Mouse (Mus musculus): ENCODE data around the gene Rpl3l. TPM values are rescaled to one million over a fixed set of nuclear protein-coding genes. Genes with fewer than 3 reads are reported as not detected.

Rpl3l gene
- polyA plus RNA-seq, 1 experiment from 2014 or later, result 0.20 TPM

GRCm38 (mm10) chr17:24765016-24765905, 37.6 kb downstream of the Rpl3l start:
- no peak overlapping the region for H3K27ac ChIP-seq (ENCODE audit: low read depth, low read length)
- no peak overlapping the region for H3K4me3 ChIP-seq (ENCODE audit: low read depth, low read length)
- H3K36me3 ChIP-seq (ENCODE audit: control insufficient read depth, insufficient read depth, low read length), result no peaks in the 10 kb centered on the region
- no peaks in the 10 kb centered on the region for H3K27me3 ChIP-seq (ENCODE audit: control insufficient read depth, insufficient read depth, low read length)
- H3K4me2 ChIP-seq (ENCODE audit: low read depth, low read length), result no peak overlapping the region
- H3K9ac ChIP-seq (replicated peaks; ENCODE audit: low read depth, low read length), result no peak overlapping the region
- H3K4me1 ChIP-seq (ENCODE audit: control insufficient read depth, insufficient read depth, low read length), result no peaks in the 10 kb centered on the region
- H3K9me3 ChIP-seq (ENCODE audit: control insufficient read depth, low read length), result no peaks in the 10 kb centered on the region
- 60% methylated on average over 22 of the region's 22 CpGs for WGBS
- ATAC-seq (ENCODE audit: low read depth), result no peak

DNA sequence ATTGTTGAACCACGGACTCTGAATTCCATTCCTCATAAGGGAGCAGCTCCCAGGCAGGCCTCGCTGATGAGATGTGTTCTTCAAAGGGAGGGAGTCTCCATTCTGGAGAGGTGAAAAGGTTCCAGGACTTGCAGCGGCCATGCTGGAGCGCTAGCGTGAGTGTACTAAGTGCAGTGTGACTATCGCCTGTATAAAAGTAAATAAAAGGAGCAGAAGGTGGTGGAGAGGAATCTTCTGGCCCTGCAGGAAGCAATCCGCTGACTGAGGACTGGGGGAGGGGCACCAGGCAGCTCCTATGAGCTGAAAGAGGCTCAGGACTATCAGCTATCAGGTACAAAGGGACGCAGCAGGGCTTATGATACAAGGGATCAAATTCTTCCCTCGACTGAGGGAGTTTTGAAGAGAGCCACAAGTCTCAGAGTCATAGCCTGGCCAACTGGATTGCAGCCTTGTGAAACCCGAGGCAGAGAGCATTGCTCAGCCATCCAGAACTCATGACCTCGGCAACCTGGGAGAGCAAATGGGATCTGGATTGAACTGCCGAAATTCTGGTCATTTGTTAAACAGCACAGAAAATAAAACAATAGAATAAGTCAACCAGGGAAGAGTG, 38.8 kb downstream of the Rpl3l start:
- H3K4me2 ChIP-seq (ENCODE audit: low read depth, low read length), result no peak overlapping the region
- H3K9me3 ChIP-seq (ENCODE audit: control insufficient read depth, low read length), result no peaks in the 10 kb centered on the region
- no peaks in the 10 kb centered on the region for H3K27me3 ChIP-seq (ENCODE audit: control insufficient read depth, insufficient read depth, low read length)
- H3K36me3 ChIP-seq (ENCODE audit: control insufficient read depth, insufficient read depth, low read length), result no peaks in the 10 kb centered on the region
- ATAC-seq (ENCODE audit: low read depth), result no peak
- no peak overlapping the region for H3K9ac ChIP-seq (replicated peaks; ENCODE audit: low read depth, low read length)
- H3K4me1 ChIP-seq (ENCODE audit: control insufficient read depth, insufficient read depth, low read length), result no peaks in the 10 kb centered on the region
- H3K4me3 ChIP-seq (ENCODE audit: low read depth, low read length), result no peak overlapping the region
- H3K27ac ChIP-seq (ENCODE audit: low read depth, low read length), result no peak overlapping the region
- 29% methylated on average over 12 of the region's 12 CpGs for WGBS

- no peaks in the 10 kb centered on the region for H3K9me3 ChIP-seq (ENCODE audit: control insufficient read depth, low read length)
- 58% methylated on average over 3 of the region's 3 CpGs for WGBS
- H3K4me2 ChIP-seq (ENCODE audit: low read depth, low read length), result no peak overlapping the region
- no peak for ATAC-seq (ENCODE audit: low read depth)
- no peaks in the 10 kb centered on the region for H3K4me1 ChIP-seq (ENCODE audit: control insufficient read depth, insufficient read depth, low read length)
- no peaks in the 10 kb centered on the region for H3K36me3 ChIP-seq (ENCODE audit: control insufficient read depth, insufficient read depth, low read length)
- H3K4me3 ChIP-seq (ENCODE audit: low read depth, low read length), result no peak overlapping the region
- no peak overlapping the region for H3K9ac ChIP-seq (replicated peaks; ENCODE audit: low read depth, low read length)
- no peaks in the 10 kb centered on the region for H3K27me3 ChIP-seq (ENCODE audit: control insufficient read depth, insufficient read depth, low read length)
- H3K27ac ChIP-seq (ENCODE audit: low read depth, low read length), result no peak overlapping the region
These were observed 41.5 kb downstream of the Rpl3l start for GRCm38 (mm10) chr17:24769146-24769545.

DNA sequence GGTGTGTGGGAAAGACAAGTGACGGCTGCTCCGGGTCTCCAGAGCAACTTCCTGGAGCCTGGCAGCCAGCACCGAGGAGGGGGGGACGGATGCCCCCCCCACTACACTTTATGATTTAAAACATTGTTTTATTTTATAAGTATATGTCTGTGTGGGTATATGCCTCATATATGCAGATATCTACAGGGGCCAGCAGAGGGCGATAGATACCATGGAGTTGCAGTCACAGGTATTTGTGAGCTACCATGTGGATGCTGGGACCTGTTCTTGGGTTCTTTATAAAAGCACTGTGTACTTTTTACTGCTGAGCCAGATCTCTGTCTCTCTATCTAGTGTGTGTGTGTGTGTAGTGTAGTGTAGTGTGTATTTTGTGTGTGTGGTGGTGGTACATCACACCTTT, 45.6 kb downstream of the Rpl3l start:
- no peak overlapping the region for H3K4me2 ChIP-seq (ENCODE audit: low read depth, low read length)
- no peaks in the 10 kb centered on the region for H3K4me1 ChIP-seq (ENCODE audit: control insufficient read depth, insufficient read depth, low read length)
- no peak overlapping the region for H3K9ac ChIP-seq (replicated peaks; ENCODE audit: low read depth, low read length)
- H3K36me3 ChIP-seq (ENCODE audit: control insufficient read depth, insufficient read depth, low read length), result no peaks in the 10 kb centered on the region
- H3K27ac ChIP-seq (ENCODE audit: low read depth, low read length), result no peak overlapping the region
- ATAC-seq (ENCODE audit: low read depth), result no peak
- 70% methylated on average over 5 of the region's 5 CpGs for WGBS
- H3K4me3 ChIP-seq (ENCODE audit: low read depth, low read length), result no peak overlapping the region
- no peaks in the 10 kb centered on the region for H3K27me3 ChIP-seq (ENCODE audit: control insufficient read depth, insufficient read depth, low read length)
- no peaks in the 10 kb centered on the region for H3K9me3 ChIP-seq (ENCODE audit: control insufficient read depth, low read length)

- Histone ChIP-seq H3K27ac (ENCODE audit: low read depth, low read length) (no peak overlapping the region), H3K36me3 (ENCODE audit: control insufficient read depth, insufficient read depth, low read length) (no peaks in the 10 kb centered on the region), H3K4me3 (ENCODE audit: low read depth, low read length) (no peak overlapping the region), H3K4me2 (ENCODE audit: low read depth, low read length) (no peak overlapping the region), H3K27me3 (ENCODE audit: control insufficient read depth, insufficient read depth, low read length) (no peaks in the 10 kb centered on the region), H3K9me3 (ENCODE audit: control insufficient read depth, low read length) (no peaks in the 10 kb centered on the region), H3K4me1 (ENCODE audit: control insufficient read depth, insufficient read depth, low read length) (no peaks in the 10 kb centered on the region), H3K9ac (replicated peaks; ENCODE audit: low read depth, low read length) (no peak overlapping the region)
- WGBS, result 80% methylated on average over 8 of the region's 8 CpGs
- no peak for ATAC-seq (ENCODE audit: low read depth)
These were observed 47.6 kb downstream of the Rpl3l start for GRCm38 (mm10) chr17:24775173-24775572.

DNA sequence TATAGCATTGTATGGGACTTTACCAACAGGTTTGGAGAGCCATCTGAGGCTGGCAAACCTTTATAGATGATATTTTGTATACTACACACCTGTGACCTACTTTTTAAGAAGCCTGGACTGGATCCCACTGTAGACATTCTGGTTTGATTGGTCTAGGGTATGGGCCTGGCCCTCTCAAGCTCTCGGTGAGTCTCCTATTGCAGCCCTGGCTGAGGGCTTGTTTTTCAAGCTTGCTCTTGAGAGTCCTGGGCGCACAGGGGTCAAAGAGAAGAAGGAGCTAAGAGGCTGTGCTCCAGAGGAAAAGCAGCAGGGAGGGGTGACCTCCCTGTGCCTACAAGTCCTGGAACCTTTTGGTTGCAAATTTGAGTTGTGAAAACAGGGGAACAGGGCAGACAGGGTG, 49.5 kb downstream of the Rpl3l start:
- 58% methylated on average over 2 of the region's 2 CpGs for WGBS
- no peaks in the 10 kb centered on the region for H3K4me1 ChIP-seq (ENCODE audit: control insufficient read depth, insufficient read depth, low read length)
- H3K4me2 ChIP-seq (ENCODE audit: low read depth, low read length), result no peak overlapping the region
- no peak overlapping the region for H3K9ac ChIP-seq (replicated peaks; ENCODE audit: low read depth, low read length)
- H3K27me3 ChIP-seq (ENCODE audit: control insufficient read depth, insufficient read depth, low read length), result no peaks in the 10 kb centered on the region
- no peak for ATAC-seq (ENCODE audit: low read depth)
- no peak overlapping the region for H3K4me3 ChIP-seq (ENCODE audit: low read depth, low read length)
- no peaks in the 10 kb centered on the region for H3K36me3 ChIP-seq (ENCODE audit: control insufficient read depth, insufficient read depth, low read length)
- no peaks in the 10 kb centered on the region for H3K9me3 ChIP-seq (ENCODE audit: control insufficient read depth, low read length)
- H3K27ac ChIP-seq (ENCODE audit: low read depth, low read length), result no peak overlapping the region

DNA sequence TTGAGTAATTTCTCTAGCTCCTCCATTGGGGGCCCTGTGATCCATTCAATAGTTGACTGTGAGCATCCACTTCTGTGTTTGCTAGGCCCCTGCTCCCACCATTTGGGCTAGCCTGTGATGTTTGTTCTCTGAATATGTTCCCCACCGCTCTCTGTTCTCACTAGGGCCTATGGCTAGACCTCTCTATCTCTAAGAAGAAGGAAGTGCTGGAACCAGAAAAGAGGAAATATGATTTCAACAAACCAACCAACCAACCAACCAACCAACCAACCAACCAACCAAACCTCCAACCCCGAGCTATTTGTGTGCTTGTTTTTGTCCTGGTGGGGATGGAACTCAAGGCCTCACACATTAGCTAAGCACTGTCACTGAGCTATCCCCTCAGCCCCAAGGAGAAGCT, 53.2 kb downstream of the Rpl3l start:
- 89% methylated on average over 2 of the region's 2 CpGs for WGBS
- ATAC-seq (ENCODE audit: low read depth), result no peak
- Histone ChIP-seq H3K9me3 (ENCODE audit: control insufficient read depth, low read length) (no peaks in the 10 kb centered on the region), H3K9ac (replicated peaks; ENCODE audit: low read depth, low read length) (no peak overlapping the region), H3K4me3 (ENCODE audit: low read depth, low read length) (no peak overlapping the region), H3K27me3 (ENCODE audit: control insufficient read depth, insufficient read depth, low read length) (no peaks in the 10 kb centered on the region), H3K4me2 (ENCODE audit: low read depth, low read length) (no peak overlapping the region), H3K36me3 (ENCODE audit: control insufficient read depth, insufficient read depth, low read length) (no peaks in the 10 kb centered on the region), H3K4me1 (ENCODE audit: control insufficient read depth, insufficient read depth, low read length) (no peaks in the 10 kb centered on the region), H3K27ac (ENCODE audit: low read depth, low read length) (no peak overlapping the region)

Other genes starting within 250 kb of the Rpl3l start
- gene Mlst8, start 248.7 kb upstream of the Rpl3l start, polyA plus RNA-seq (2014; fragmentation: Nextera tagmentation; extraction: Ambion mirVana), result 36.2 and 38.0 TPM in 2 replicates
- gene Caskin1, start 239.2 kb upstream of the Rpl3l start, polyA plus RNA-seq (2014; fragmentation: Nextera tagmentation; extraction: Ambion mirVana), result 44.9 and 52.2 TPM in 2 replicates
- gene Traf7, start 199.9 kb upstream of the Rpl3l start, polyA plus RNA-seq (2014; fragmentation: Nextera tagmentation; extraction: Ambion mirVana), result 74.2 and 76.6 TPM in 2 replicates
- 1.8 and 5.7 TPM in 2 replicates for gene Rab26, start 193.6 kb upstream of the Rpl3l start, polyA plus RNA-seq (2014; fragmentation: Nextera tagmentation; extraction: Ambion mirVana)
- gene Pkd1, start 178.0 kb upstream of the Rpl3l start, polyA plus RNA-seq (2014; fragmentation: Nextera tagmentation; extraction: Ambion mirVana), result 30.8 and 37.5 TPM in 2 replicates
- 74.7 and 87.7 TPM in 2 replicates for gene Tsc2, start 95.2 kb upstream of the Rpl3l start, polyA plus RNA-seq (2014; fragmentation: Nextera tagmentation; extraction: Ambion mirVana)
- gene Nthl1, start 95.1 kb upstream of the Rpl3l start, polyA plus RNA-seq (2014; fragmentation: Nextera tagmentation; extraction: Ambion mirVana), result 6.8 and 7.3 TPM in 2 replicates
- 49.3 and 52.6 TPM in 2 replicates for gene Slc9a3r2, start 77.5 kb upstream of the Rpl3l start, polyA plus RNA-seq (2014; fragmentation: Nextera tagmentation; extraction: Ambion mirVana)
- not detected in 2 replicates for gene Npw, start 69.4 kb upstream of the Rpl3l start, polyA plus RNA-seq (2014; fragmentation: Nextera tagmentation; extraction: Ambion mirVana)
- 22.6 and 24.5 TPM in 2 replicates for gene Zfp598, start 58.1 kb upstream of the Rpl3l start, polyA plus RNA-seq (2014; fragmentation: Nextera tagmentation; extraction: Ambion mirVana)
- 154 and 196 TPM in 2 replicates for gene Syngr3, start 37.9 kb upstream of the Rpl3l start, polyA plus RNA-seq (2014; fragmentation: Nextera tagmentation; extraction: Ambion mirVana)
- gene Gfer, start 31.7 kb upstream of the Rpl3l start, polyA plus RNA-seq (2014; fragmentation: Nextera tagmentation; extraction: Ambion mirVana), result 37.0 and 40.1 TPM in 2 replicates
- gene Noxo1, start 31.6 kb upstream of the Rpl3l start, polyA plus RNA-seq (2014; fragmentation: Nextera tagmentation; extraction: Ambion mirVana), result 1.3 and 3.3 TPM in 2 replicates
- 59.9 and 70.1 TPM in 2 replicates for gene Tbl3, start 20.2 kb upstream of the Rpl3l start, polyA plus RNA-seq (2014; fragmentation: Nextera tagmentation; extraction: Ambion mirVana)
- not detected in 2 replicates for gene Rnf151, start 9.8 kb upstream of the Rpl3l start, polyA plus RNA-seq (2014; fragmentation: Nextera tagmentation; extraction: Ambion mirVana)
- 742 and 744 TPM in 2 replicates for gene Rps2, start 9.7 kb upstream of the Rpl3l start, polyA plus RNA-seq (2014; fragmentation: Nextera tagmentation; extraction: Ambion mirVana)
- 296 and 349 TPM in 2 replicates for gene Ndufb10, start 3.3 kb upstream of the Rpl3l start, polyA plus RNA-seq (2014; fragmentation: Nextera tagmentation; extraction: Ambion mirVana)
- 21.5 and 27.7 TPM in 2 replicates for gene Msrb1, start 8.8 kb downstream of the Rpl3l start, polyA plus RNA-seq (2014; fragmentation: Nextera tagmentation; extraction: Ambion mirVana)
- gene Hs3st6, start 25.2 kb downstream of the Rpl3l start, polyA plus RNA-seq (2014; fragmentation: Nextera tagmentation; extraction: Ambion mirVana), result 0.48 TPM in 1 of 2 replicates, not detected in the other
- gene Meiob, start 76.5 kb downstream of the Rpl3l start, polyA plus RNA-seq (2014; fragmentation: Nextera tagmentation; extraction: Ambion mirVana), result not detected in 2 replicates
- gene Hagh, start 112.3 kb downstream of the Rpl3l start, polyA plus RNA-seq (2014; fragmentation: Nextera tagmentation; extraction: Ambion mirVana), result 69.1 and 77.2 TPM in 2 replicates
- 24.4 and 27.6 TPM in 2 replicates for gene Fahd1, start 122.5 kb downstream of the Rpl3l start, polyA plus RNA-seq (2014; fragmentation: Nextera tagmentation; extraction: Ambion mirVana)
- not detected in 2 replicates for gene Igfals, start 138.2 kb downstream of the Rpl3l start, polyA plus RNA-seq (2014; fragmentation: Nextera tagmentation; extraction: Ambion mirVana)
- 69.2 and 75.7 TPM in 2 replicates for gene Nubp2, start 158.5 kb downstream of the Rpl3l start, polyA plus RNA-seq (2014; fragmentation: Nextera tagmentation; extraction: Ambion mirVana)
- 74.5 and 83.8 TPM in 2 replicates for gene Spsb3, start 158.8 kb downstream of the Rpl3l start, polyA plus RNA-seq (2014; fragmentation: Nextera tagmentation; extraction: Ambion mirVana)
- gene Eme2, start 167.3 kb downstream of the Rpl3l start, polyA plus RNA-seq (2014; fragmentation: Nextera tagmentation; extraction: Ambion mirVana), result 21.4 and 23.7 TPM in 2 replicates
- 85.5 and 86.4 TPM in 2 replicates for gene Mrps34, start 167.3 kb downstream of the Rpl3l start, polyA plus RNA-seq (2014; fragmentation: Nextera tagmentation; extraction: Ambion mirVana)
- 98.0 and 115 TPM in 2 replicates for gene Nme3, start 168.7 kb downstream of the Rpl3l start, polyA plus RNA-seq (2014; fragmentation: Nextera tagmentation; extraction: Ambion mirVana)
- gene Mapk8ip3, start 209.2 kb downstream of the Rpl3l start, polyA plus RNA-seq (2014; fragmentation: Nextera tagmentation; extraction: Ambion mirVana), result 88.5 and 93.4 TPM in 2 replicates
- gene Jpt2, start 232.9 kb downstream of the Rpl3l start, polyA plus RNA-seq (2014; fragmentation: Nextera tagmentation; extraction: Ambion mirVana), result 50.0 and 59.8 TPM in 2 replicates

Data from neural tube, embryonic 14.5 days (tissue).